Mouse (Mus musculus) ES-E14 (cell line): ENCODE results near the gene Stox2.

Experiments used
- CHD2 ChIP-seq: IDR thresholded peaks from 2 replicates; pipeline ENCODE4 v1.6.1; 2014; ENCODE audit warnings: mild to moderate bottlenecking, low read depth, low read length, inconsistent platforms
- HCFC1 ChIP-seq: IDR thresholded peaks from 2 replicates; pipeline ENCODE4 v1.6.1; 2012; ENCODE audit warnings: low read length, inconsistent platforms, borderline replicate concordance; ENCODE audit not compliant: insufficient read depth
- MAFK ChIP-seq: IDR thresholded peaks from 2 replicates; pipeline ENCODE4 v1.6.1; 2014; ENCODE audit warnings: mild to moderate bottlenecking, low read depth, low read length, inconsistent platforms; ENCODE audit not compliant: insufficient read depth
- ZC3H11A ChIP-seq: IDR thresholded peaks from 2 replicates; pipeline ENCODE4 v1.6.1; 2012; ENCODE audit warnings: low read depth, mild to moderate bottlenecking, inconsistent platforms, low read length, borderline replicate concordance
- ZNF384 ChIP-seq: IDR thresholded peaks from 2 replicates; pipeline ENCODE4 v1.6.1; 2012; ENCODE audit warnings: low read depth, low read length, inconsistent platforms

- TF ChIP-seq ZNF384 (no peak), MAFK (no peak), CHD2 (no peak), HCFC1 (no peak), ZC3H11A (no peak)
These were observed 13.1 kb upstream of the Stox2 start for GRCm38 (mm10) chr8:47459216-47459749.
